Mouse (Mus musculus): ENCODE data around the gene Pold3.

The Pold3 gene

GRCm38 (mm10) chr7:100121376-100121789 lies at the start of gene Pold3:
TSS of gene Pold3 (minus strand) at chr7:100121565.
- DNase-seq (ENCODE audit: low spot score): peak; percentile 99

- no peak for DNase-seq (ENCODE audit: low spot score)
Measured at GRCm38 (mm10) chr7:100170756-100171155, 49.4 kb upstream of the Pold3 start.

- DNase-seq (ENCODE audit: low spot score): no peak
Measured at GRCm38 (mm10) chr7:100168654-100169053, 47.3 kb upstream of the Pold3 start.

GRCm38 (mm10) chr7:100163506-100163905 lies 42.1 kb upstream of the Pold3 start:
- DNase-seq (ENCODE audit: low spot score): no peak

GRCm38 (mm10) chr7:100160006-100160405 lies 38.6 kb upstream of the Pold3 start:
- DNase-seq (ENCODE audit: low spot score): no peak

GRCm38 (mm10) chr7:100159105-100159841 lies 37.9 kb upstream of the Pold3 start, which contains the start of gene Lipt2:
TSS of gene Lipt2 (plus strand) at chr7:100159277.
- peak; percentile 90 for DNase-seq (ENCODE audit: low spot score)

- no peak for DNase-seq (ENCODE audit: low spot score)
Measured at GRCm38 (mm10) chr7:100157669-100158068, 36.3 kb upstream of the Pold3 start.

GRCm38 (mm10) chr7:100150626-100151025 lies 29.3 kb upstream of the Pold3 start:
- DNase-seq (ENCODE audit: low spot score): no peak

- DNase-seq (ENCODE audit: low spot score): no peak
Measured at GRCm38 (mm10) chr7:100150086-100150485, 28.7 kb upstream of the Pold3 start.

- DNase-seq (ENCODE audit: low spot score): no peak
Measured at GRCm38 (mm10) chr7:100148586-100148985, 27.2 kb upstream of the Pold3 start.

- DNase-seq (ENCODE audit: low spot score): no peak
Measured at GRCm38 (mm10) chr7:100140591-100140990, 19.2 kb upstream of the Pold3 start.

GRCm38 (mm10) chr7:100138075-100138474 lies 16.7 kb upstream of the Pold3 start:
- DNase-seq (ENCODE audit: low spot score): no peak

- DNase-seq (ENCODE audit: low spot score): no peak
Measured at GRCm38 (mm10) chr7:100137038-100137437, 15.7 kb upstream of the Pold3 start.

GRCm38 (mm10) chr7:100132379-100132778 lies 11.0 kb upstream of the Pold3 start:
- DNase-seq (ENCODE audit: low spot score): no peak

GRCm38 (mm10) chr7:100130592-100130991 lies 9.2 kb upstream of the Pold3 start:
- DNase-seq (ENCODE audit: low spot score): no peak

- no peak for DNase-seq (ENCODE audit: low spot score)
Measured at GRCm38 (mm10) chr7:100128262-100129041, 7.1 kb upstream of the Pold3 start.

GRCm38 (mm10) chr7:100126514-100126913 lies 5.1 kb upstream of the Pold3 start:
- DNase-seq (ENCODE audit: low spot score): no peak

- no peak for DNase-seq (ENCODE audit: low spot score)
Measured at GRCm38 (mm10) chr7:100125166-100125565, 3.8 kb upstream of the Pold3 start.

- DNase-seq (ENCODE audit: low spot score): no peak
Measured at GRCm38 (mm10) chr7:100124211-100124610, 2.8 kb upstream of the Pold3 start.

- no peak for DNase-seq (ENCODE audit: low spot score)
Measured at GRCm38 (mm10) chr7:100123486-100123885, 2.1 kb upstream of the Pold3 start.

- DNase-seq (ENCODE audit: low spot score): no peak
Measured at GRCm38 (mm10) chr7:100120791-100121261, 539 bp downstream of the Pold3 start.

GRCm38 (mm10) chr7:100114279-100114678 lies 7.1 kb downstream of the Pold3 start:
- no peak for DNase-seq (ENCODE audit: low spot score)

- DNase-seq (ENCODE audit: low spot score): no peak
Measured at GRCm38 (mm10) chr7:100113821-100114220, 7.5 kb downstream of the Pold3 start.

All from yolk sac, embryonic 10.5 days (tissue).